Mouse (Mus musculus): ENCODE measurements around the gene Frmd4b.
"Not testable (repeated sequence)": the region's sequence is repeated elsewhere in the genome, so short reads cannot be mapped to it uniquely, and the experiment has no call there.

Gene Frmd4b

DNA sequence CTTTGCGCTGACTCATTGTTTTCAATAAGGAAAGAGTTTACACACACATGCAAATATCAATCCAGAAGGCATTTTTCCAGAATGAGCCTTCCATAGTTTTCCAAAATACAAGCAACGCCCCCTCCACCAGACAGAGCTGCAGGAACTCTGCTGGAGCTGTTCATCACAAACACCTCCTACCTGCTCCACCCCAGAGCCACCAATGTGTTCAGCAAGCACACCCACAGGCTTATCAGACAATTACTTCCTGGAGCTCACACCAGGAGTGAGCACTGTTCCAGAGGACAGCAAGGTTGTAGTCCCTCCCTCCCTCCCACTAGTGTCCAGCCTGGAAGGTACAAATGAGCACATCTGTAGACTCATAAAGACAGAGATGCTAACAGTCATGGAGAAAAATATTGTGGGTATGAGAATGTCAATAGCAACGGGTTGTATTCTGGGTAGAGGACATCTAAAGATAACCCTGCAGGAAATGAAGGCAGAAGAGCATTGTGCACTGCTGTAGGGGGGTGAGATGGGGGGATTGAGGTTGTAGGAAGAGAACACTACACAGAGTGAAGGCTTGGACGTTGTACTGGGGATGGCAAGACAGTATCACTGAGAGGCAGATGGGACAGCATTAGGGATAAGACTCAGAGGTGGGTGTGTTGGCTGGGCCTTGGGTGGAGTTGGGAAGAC is 144.3 kb downstream of the Frmd4b start:
- no peak for DNase-seq (ENCODE audit: low read depth)

- peak; percentile 59 for DNase-seq (ENCODE audit: low read depth)
Measured at GRCm38 (mm10) chr6:97463898-97464524, 153.3 kb downstream of the Frmd4b start.

DNA sequence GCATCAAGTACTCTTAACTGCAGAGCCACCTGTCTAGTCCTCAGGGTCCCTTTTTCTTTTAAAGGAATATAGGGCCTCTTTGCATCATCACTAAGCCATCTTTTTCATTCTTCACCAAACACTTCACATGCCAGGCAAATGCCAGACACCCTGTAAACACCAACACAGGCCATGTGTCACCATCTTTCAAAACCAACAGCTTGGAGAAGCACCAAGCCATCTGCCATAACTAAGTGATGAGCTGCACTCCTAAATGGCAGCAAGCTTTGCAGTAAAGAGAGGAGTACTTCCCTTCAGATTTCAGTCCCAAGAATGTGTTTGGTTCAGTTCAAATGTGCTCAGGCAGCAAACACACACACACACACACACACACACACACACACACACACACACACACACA is 154.9 kb downstream of the Frmd4b start:
- DNase-seq (ENCODE audit: low read depth), result no peak

- no peak for DNase-seq (ENCODE audit: low read depth)
Measured at GRCm38 (mm10) chr6:97459112-97459511, 158.2 kb downstream of the Frmd4b start.

DNA sequence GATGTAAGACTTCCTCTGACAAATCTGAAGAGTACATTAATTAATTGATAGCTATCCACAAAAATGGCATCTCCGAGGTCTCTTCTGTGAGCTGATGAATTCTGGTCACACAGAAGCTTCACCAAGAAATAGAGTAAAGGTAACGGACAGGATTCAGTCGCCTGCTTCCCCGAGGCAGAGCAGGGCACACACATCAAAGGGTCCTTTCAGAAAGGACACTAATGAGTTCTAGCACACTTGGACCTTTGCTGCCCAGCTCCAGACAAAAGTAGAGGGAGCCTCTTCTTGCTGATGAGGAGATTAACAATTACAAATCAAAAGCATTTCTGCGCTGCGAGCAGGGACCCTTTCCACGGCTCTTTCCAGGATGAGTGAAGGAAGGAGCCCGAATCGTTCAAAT is 159.0 kb downstream of the Frmd4b start:
- DNase-seq (ENCODE audit: low read depth), result no peak

DNA sequence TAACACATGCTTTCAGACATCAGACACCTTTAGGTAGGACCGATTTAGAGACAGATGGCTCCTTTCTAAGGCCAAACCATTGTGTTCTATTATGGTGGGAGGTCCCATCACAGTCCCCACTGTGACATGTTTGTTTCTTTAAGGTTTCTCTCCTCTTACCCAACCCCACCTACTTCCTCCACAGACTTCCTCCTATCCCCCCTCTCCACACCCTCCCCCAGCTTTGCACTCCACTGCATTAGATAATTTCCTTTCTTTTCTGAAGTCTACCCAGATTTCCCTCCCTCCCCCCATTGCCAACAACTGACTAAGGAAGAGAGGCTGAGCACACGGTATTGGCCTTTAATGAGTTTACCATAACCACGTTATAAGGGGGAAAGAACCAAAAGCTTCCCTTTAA is 159.4 kb downstream of the Frmd4b start:
- DNase-seq (ENCODE audit: low read depth), result no peak

DNA sequence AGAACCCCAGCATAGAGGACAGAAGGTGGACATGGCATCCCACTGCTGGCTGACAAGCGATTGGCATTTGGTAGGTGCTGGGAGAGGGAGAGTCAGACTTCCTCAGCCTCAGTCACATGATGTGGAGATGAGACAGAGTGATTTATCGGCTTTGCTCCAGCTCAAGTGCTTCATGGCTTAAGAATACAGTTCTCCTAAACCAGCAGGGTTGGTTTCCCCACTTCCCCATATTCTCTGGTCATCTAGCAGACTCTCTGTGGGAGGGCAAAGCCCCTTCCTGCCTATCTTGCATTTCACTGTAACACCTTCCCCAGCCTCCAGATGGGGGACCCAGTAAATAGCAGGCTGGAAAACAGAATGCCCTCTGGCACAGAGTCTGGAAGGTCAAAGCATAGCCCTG is 160.1 kb downstream of the Frmd4b start:
- no peak for DNase-seq (ENCODE audit: low read depth)

DNA sequence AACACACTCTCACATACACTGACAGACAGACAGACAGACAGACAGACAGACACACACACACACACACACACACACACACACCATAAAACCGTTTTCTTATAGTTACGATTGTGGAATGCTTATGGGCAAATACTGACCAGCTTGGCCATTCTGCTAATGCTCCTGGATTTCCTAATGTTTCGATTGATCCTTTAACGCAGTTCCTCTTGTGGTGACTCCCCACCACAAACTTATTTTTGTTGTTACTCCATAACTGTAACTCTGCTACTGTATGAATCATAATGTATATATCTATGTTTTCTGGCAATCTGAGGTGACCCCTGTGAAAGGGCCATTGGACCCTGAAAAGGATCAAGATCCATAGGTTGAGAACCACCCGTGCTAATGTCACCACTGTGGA is 165.1 kb downstream of the Frmd4b start:
- DNase-seq (ENCODE audit: low read depth), result no peak

DNA sequence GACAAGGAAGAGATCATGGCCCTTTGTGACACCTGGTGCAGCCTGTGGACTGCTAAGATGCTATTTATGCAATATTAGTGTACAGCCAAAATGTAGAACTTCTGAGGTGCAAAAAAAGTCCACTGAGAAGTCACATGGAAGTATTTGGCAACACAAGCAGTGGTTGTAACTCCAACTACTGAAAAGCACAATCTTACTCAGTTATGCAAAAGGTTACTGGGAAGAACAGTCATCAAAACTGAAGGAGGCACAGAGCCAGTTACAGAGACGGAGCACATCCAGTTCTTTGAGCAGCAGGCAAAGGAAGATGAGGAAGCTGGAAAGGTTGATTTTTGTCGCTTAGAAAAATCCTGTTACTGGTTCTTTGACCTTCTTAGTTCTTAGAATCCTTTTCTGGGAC is 167.5 kb downstream of the Frmd4b start:
- DNase-seq (ENCODE audit: low read depth), result no peak

GRCm38 (mm10) chr6:97447020-97447419 is 170.3 kb downstream of the Frmd4b start:
- DNase-seq (ENCODE audit: low read depth), result peak; percentile 52

DNA sequence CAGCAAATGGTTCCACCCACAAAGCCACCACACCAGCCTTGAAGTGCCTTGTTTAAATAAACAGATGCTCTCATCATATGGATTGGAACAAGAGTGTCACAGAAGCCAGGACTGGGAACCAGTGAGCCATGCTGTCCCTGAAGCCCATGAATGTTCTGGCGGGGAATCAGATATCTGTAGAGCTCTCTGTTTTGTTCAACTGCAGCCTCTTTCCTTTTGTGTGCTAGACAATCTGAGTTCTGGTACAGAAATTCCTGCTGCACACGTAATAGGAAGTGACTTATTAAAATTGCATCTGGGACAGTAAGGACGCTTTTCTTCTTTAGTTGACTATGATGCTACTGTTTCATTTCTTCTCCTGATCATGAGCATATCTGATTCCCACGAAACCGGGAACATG is 173.2 kb downstream of the Frmd4b start:
- no peak for DNase-seq (ENCODE audit: low read depth)

GRCm38 (mm10) chr6:97443522-97443921 is 173.8 kb downstream of the Frmd4b start:
- no peak for DNase-seq (ENCODE audit: low read depth)

DNA sequence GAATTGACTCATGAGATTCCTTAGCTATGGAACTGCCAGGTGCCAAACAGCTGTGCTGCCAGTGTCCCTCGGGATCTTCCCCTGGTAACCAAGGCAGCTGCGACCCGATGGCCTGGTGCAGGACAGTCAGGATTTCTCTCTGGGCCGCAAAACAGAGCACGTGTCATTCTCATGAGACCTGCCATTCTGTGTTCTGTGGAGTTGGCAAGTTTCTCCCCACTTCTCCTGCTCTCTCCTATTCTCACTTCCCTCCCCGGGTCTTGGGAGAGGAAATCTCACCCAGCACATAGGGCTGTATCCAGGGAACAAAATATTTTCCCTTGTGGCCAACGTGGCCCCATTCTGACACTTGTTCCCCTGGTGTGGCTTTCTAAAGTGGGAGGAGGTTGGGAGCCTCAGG is 176.0 kb downstream of the Frmd4b start:
- DNase-seq (ENCODE audit: low read depth), result no peak

DNA sequence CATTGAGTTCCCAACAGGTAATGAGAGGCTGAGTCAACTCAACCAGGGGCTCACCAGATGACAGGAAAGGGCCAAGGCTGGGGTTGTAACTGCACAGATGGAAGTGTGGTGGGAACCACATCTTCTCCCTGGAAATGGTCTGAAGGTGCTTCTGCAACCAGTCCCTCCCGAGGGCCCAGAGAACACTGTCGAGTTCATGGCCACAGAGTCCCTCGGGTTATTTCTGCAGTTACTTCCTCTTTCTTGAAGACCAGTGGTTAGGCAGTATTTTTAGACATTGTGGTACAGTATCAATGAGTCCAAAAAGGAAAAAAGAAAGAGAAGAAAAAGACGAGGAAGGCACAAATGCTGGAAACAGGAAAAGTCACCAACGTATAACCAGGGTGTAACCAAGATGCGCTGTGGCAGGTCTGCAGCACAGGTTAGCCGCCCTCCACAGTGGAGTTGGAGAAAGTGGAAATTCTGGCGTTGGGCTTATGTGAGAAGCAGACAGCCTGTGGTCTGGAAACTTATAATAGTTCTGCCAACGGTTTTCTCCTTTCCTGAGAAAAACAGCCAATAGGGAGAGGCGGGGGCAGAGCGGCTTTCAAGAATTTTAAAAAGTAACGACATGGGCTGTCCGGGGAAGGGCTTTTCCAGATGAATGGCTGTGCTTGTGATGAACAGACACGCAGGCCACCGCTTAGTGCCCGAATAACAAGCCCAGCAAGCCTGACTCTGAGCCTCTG is 178.3 kb downstream of the Frmd4b start:
- no peak for DNase-seq (ENCODE audit: low read depth)

- DNase-seq (ENCODE audit: low read depth), result no peak
Measured at GRCm38 (mm10) chr6:97434753-97435152, 182.6 kb downstream of the Frmd4b start.

DNA sequence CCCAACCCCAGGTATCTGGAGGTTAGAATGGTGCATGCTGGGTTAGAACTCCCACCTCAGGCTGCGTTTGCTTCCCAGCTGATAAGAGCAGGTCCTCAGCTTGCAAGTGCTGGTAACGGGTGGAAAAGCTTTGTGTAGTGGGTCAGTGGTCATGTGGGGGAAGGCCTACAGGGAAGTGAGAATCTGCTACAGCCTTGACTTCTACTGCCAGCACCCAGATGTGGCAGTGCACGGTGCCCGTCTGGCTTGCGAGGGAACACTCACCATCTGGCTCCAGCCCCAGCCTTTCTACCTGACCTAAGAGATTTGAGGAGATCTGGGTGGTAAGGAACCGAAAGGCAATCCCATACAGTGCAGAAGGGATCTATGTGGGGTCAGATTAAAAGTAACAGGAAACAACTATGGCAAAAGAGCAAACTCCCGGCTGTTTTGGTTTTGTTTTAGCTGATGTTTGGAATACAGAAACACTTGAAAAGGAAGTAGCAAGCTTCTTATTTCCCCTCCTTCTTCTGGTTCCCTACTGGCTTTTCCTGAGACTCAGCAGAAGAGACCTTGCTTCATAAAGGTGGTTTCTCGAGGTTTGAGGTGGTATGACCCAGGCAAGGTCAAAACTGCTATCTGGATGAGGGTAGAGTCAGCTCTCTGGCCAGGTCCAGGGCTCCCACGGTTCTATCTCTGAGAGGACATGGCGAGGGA is 185.9 kb downstream of the Frmd4b start:
- DNase-seq (ENCODE audit: low read depth), result no peak

- no peak for DNase-seq (ENCODE audit: low read depth)
Measured at GRCm38 (mm10) chr6:97430519-97430918, 186.8 kb downstream of the Frmd4b start.

DNA sequence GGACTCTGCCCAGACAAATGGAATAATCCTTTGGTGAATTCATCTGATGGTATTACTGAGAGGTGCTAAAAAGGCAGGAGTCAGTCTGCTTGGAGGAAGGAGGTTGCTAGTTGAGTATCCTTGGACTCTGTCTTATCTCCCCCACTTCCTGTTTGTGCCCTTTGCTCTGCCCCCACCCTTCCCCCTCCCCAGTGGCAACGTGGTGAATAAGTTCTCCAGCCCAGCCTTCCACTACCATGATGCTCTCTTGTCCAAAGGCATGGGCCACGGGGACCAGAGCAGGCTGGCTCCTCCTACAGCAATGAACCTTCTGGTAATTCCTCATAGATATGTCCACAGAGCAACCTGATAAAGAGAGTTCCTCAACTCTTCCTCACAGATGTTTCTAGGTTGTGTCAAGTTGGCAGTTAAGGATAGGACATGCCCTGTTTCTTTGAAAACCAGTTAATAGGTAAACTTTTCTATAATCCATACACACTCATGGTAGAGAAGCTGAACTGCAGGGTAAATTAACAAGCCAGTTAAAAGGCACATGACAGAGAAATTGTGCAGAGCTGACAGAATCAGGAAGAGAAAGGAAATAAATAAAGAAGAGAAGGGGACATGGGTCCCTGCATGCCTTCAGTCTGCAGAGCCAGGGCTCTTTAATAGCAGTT is 187.5 kb downstream of the Frmd4b start:
- DNase-seq (ENCODE audit: low read depth), result no peak

DNA sequence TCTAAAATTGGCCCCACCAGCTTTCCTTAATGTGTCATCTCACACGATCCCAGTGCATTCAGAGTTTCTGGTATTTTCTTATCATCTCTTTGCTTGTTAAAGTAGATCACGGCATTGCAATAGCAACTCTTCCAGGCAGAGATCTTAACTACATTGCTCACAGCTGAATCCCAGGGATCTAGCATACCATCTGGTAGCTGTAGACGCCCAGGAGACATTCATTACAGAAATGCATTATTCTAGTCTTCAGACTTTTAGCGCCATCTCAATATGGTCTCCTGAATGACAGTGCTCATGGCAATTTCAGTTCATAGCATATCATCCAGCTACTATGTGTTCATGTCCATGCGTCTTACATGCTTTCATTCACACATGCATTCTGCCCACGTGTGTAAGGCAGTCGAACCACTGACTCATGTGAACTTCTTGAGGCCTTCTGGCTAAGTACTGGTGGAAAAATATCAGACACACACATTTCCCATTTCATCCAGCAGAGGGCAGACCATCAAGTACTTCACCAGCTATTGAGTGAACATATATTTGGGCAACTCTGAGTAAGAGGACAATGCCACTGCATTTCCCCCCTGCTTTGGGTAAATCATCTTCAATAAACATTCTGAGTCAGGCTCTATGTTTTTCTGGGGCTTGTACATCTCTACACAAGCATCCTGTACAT is 197.4 kb downstream of the Frmd4b start:
- DNase-seq (ENCODE audit: low read depth), result peak; percentile 76

DNA sequence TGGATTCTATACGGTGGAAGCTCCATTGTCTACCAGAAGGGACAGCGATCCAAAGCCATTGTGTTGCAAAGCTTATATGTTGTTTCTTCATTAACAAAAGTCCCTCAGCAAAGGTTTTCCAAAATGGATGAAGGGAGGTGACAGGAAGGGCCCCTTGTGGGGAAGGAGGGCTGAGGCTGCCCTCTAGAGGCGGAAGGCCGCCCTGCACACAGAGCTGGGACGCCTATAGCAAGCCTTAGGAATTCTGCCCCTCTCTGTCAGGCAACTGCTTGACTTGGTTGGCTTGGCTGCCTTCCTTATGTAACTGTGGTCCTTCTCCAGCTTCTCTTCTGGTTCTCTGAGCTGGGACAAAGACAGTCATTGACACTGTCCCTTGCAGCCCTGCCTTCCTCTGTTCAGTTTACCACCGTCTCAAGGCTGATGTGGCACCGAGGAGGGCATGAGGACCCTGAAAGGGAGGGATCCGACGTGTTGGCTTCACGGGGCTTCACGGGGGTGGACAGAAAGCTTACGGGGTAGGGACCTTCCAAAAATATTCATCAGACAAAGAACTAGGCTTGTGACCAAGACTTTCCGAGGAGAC is 200.3 kb downstream of the Frmd4b start:
- no peak for DNase-seq (ENCODE audit: low read depth)

DNA sequence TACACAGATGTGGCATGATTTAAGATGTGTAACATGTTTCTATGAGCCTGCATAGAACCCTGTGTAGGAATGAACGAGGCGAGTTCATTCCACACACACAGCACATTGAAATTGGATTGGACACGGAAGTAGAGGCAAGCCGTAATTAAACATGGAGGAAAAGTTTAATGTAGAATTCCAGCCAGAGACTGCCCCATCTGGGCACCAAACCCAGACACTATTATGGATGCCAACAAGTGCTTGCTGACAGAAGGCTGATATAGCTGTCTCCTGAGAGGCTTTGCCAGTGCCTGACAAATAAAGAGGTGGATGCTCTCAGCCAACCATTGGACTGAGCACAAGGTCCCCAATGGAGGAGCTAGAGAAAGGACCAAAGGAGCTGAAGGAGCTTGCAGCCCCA is 201.8 kb downstream of the Frmd4b start:
- not testable (repeated sequence) for DNase-seq (ENCODE audit: low read depth)
